Mouse (Mus musculus): ENCODE data around the gene Myocos. TPM values are rescaled to one million over a fixed set of nuclear protein-coding genes. Genes with fewer than 3 reads are reported as not detected.

The Myocos gene
- polyA plus RNA-seq, 1 experiment, result not detected

- Histone ChIP-seq H3K4me1 (ENCODE audit: control insufficient read depth, insufficient read depth, insufficient read length) (no peaks in the 10 kb centered on the region), H3K36me3 (ENCODE audit: control insufficient read depth, insufficient read depth, low read length) (peaks cover 22% of the 10 kb centered on the region), H3K4me3 (ENCODE audit: extremely low read depth, insufficient read depth, insufficient read length) (no peak overlapping the region), H3K27me3 (ENCODE audit: control insufficient read depth, insufficient read depth, low read length) (no peaks in the 10 kb centered on the region), H3K27ac (ENCODE audit: insufficient read depth, low read length) (no peak overlapping the region)
- 88% methylated on average over 3 of the region's 3 CpGs for WGBS
- TF ChIP-seq CTCF (IDR thresholded peaks at IDR 0.05; ENCODE audit: extremely low read depth, insufficient read depth, insufficient read length, insufficient replicate concordance), result no peak
- TF ChIP-seq POLR2A (IDR thresholded peaks at IDR 0.05; ENCODE audit: low read depth, low read length), result no peak
- no peak for DNase-seq (ENCODE audit: low read depth in 1 of 2, low spot score in 2 of 2)
Measured at GRCm38 (mm10) chr1:162597379-162598102, 60.5 kb downstream of the Myocos start.

Other genes with a start within 250 kb of the Myocos start
- 0.43 and 0.49 TPM in 2 replicates for gene Dnm3, start 180.2 kb downstream of the Myocos start, polyA plus RNA-seq (2012; rRNA removed)
- gene Mettl13, start 109.7 kb downstream of the Myocos start, polyA plus RNA-seq (2012; rRNA removed), result 4.3 and 5.5 TPM in 2 replicates
- 6.8 and 13.5 TPM in 2 replicates for gene Vamp4, start 87.7 kb downstream of the Myocos start, polyA plus RNA-seq (2012; rRNA removed)
- not detected in 2 replicates for gene Myoc, start 19.1 kb downstream of the Myocos start, polyA plus RNA-seq (2012; rRNA removed)
- gene Prrc2c, start 82.3 kb upstream of the Myocos start, polyA plus RNA-seq (2012; rRNA removed), result 43.9 and 46.8 TPM in 2 replicates
- not detected in 2 replicates for gene Fmo4, start 155.8 kb upstream of the Myocos start, polyA plus RNA-seq (2012; rRNA removed)
- gene Fmo1, start 208.4 kb upstream of the Myocos start, polyA plus RNA-seq (2012; rRNA removed), result 0.47 and 1.0 TPM in 2 replicates
- gene Fmo2, start 240.5 kb upstream of the Myocos start, polyA plus RNA-seq (2012; rRNA removed), result 0.77 and 0.84 TPM in 2 replicates